Mouse (Mus musculus) embryonic facial prominence, embryonic 11.5 days (tissue): Measurements from ENCODE around the gene Zfp941. TPM values are rescaled to one million over a fixed set of nuclear protein-coding genes. Genes with fewer than 3 reads are reported as not detected.
A peak's percentile ranks its signal among the peaks of the same experiment; 100 is the strongest.

Experiments used
- ATAC-seq: fragments of 200-750 bp; cut with Nextera tagmentation; replicated peaks from 2 replicates; pipeline ENCODE4 v1.8.0; 2017; ENCODE audit warnings: low read depth; ENCODE audit not compliant: insufficient number of reproducible peaks, low FRiP score, low TSS enrichment
- DNase-seq: peaks from one replicate; pipeline ENCODE4 v3.0.0-alpha.2; 2015; ENCODE audit warnings: low spot score
- H3K27ac ChIP-seq: fragments of 300-500 bp; sonication (generic); replicated peaks from 2 replicates; pipeline ENCODE4 v1.5.1; 2014; ENCODE audit warnings: mild to moderate bottlenecking, low read depth, low read length, control low read depth
- H3K27me3 ChIP-seq: fragments of 300-500 bp; sonication (generic); 2 replicates; pipeline ENCODE4 v1.6.1; 2014; ENCODE audit warnings: mild to moderate bottlenecking, low read length, moderate library complexity, mixed read lengths; ENCODE audit not compliant: control insufficient read depth, insufficient read depth
- H3K36me3 ChIP-seq: fragments of 300-500 bp; sonication (generic); replicated peaks from 2 replicates; pipeline ENCODE4 v1.6.1; 2014; ENCODE audit warnings: low read depth, mild to moderate bottlenecking, low read length, moderate library complexity, mixed read lengths; ENCODE audit not compliant: control insufficient read depth, insufficient read depth
- H3K4me1 ChIP-seq: fragments of 300-500 bp; sonication (generic); 2 replicates; pipeline ENCODE4 v1.6.1; 2014; ENCODE audit warnings: low read length, mixed read lengths; ENCODE audit not compliant: control insufficient read depth, insufficient read depth
- H3K4me2 ChIP-seq: fragments of 300-500 bp; sonication (generic); 2 replicates; pipeline ENCODE4 v1.6.1; 2014; ENCODE audit warnings: low read depth, mild to moderate bottlenecking, control low read depth, low read length, moderate library complexity
- H3K4me3 ChIP-seq: fragments of 300-500 bp; sonication (generic); 2 replicates; pipeline ENCODE4 v1.5.1; 2014; ENCODE audit warnings: low read depth, low read length, control low read depth
- H3K9ac ChIP-seq: fragments of 300-500 bp; sonication (generic); replicated peaks from 2 replicates; pipeline ENCODE4 v1.6.1; 2014; ENCODE audit warnings: mild to moderate bottlenecking, control low read depth, low read length
- H3K9me3 ChIP-seq: fragments of 300-500 bp; sonication (generic); replicated peaks from 2 replicates; pipeline ENCODE4 v1.6.1; 2016; ENCODE audit warnings: mild to moderate bottlenecking, low read length, inconsistent platforms, mixed read lengths; ENCODE audit not compliant: control insufficient read depth
- WGBS: fragments of 180-500 bp; shearing (Covaris S2); extraction: QIAGEN DNeasy Blood & Tissue Kit; methylation state at CpG from one replicate; pipeline ENCODE4 v1.1.7; 2014; 5-methylcytosine and 5-hydroxymethylcytosine counted together
- polyA plus RNA-seq: library from polyadenylated mRNA; unstranded; fragments of >200 nt; fragmentation: Nextera tagmentation; extraction: Ambion mirVana; gene quantifications from 2 replicates; pipeline ENCODE4 v1.2.1, GENCODE M21; 2014

Gene Zfp941
- polyA plus RNA-seq, 1 experiment from 2014 or later, result 3.6 TPM

GRCm38 (mm10) chr7:140855860-140856784, 34.1 kb upstream of the Zfp941 start, which contains the start of gene Gm45785:
Gene Gm45785, minus strand, starts transcription at chr7:140856331.
- Histone ChIP-seq H3K9ac (peak within 1 kb of the TSS; percentile 87), H3K27me3 (no peaks in the 10 kb centered on the region), H3K9me3 (no peaks in the 10 kb centered on the region), H3K36me3 (peaks cover 13% of the 10 kb centered on the region), H3K4me2 (peak within 1 kb of the TSS; percentile 98), H3K4me1 (peaks cover 2% of the 10 kb centered on the region), H3K4me3 (peak within 1 kb of the TSS; percentile 74), H3K27ac (peak within 1 kb of the TSS; percentile 66)
- peak; percentile 93 for DNase-seq
- under 1% methylated on average over 51 of the region's 51 CpGs for WGBS
- ATAC-seq, result peak; percentile 73

DNA sequence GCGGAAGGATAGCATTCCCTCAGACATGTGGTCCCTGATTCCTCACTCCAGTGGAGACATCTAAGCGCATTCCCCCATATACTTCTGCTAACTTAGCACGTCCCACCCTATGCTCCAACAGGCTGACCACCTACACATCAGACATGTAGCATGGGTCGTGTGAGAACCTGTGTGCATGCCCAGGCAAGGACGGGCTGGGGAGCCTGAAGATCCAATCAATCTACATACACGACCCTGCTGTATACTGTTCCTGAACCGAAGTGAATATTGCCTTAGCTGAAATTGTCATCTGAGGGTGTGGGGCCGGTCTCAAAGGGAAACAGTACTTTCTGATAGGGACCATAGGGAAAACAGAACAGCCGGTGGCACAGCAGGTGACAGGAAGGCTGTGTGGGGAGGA, 33.2 kb upstream of the Zfp941 start:
- WGBS, result 75% methylated on average over 9 of the region's 9 CpGs
- no peak for DNase-seq
- Histone ChIP-seq H3K4me1 (peaks cover 2% of the 10 kb centered on the region), H3K4me3 (peak overlapping the region; percentile 74), H3K9ac (peak overlapping the region; percentile 87; the same call in 1 of the 2 replicates), H3K27ac (no peak overlapping the region), H3K36me3 (peaks cover 13% of the 10 kb centered on the region), H3K27me3 (no peaks in the 10 kb centered on the region), H3K4me2 (peak overlapping the region; percentile 98), H3K9me3 (no peaks in the 10 kb centered on the region)
- ATAC-seq, result no peak

GRCm38 (mm10) chr7:140854483-140854882, 32.5 kb upstream of the Zfp941 start:
- Histone ChIP-seq H3K27ac (no peak overlapping the region), H3K9ac (no peak overlapping the region), H3K4me3 (no peak overlapping the region), H3K27me3 (no peaks in the 10 kb centered on the region), H3K4me1 (peaks cover 2% of the 10 kb centered on the region), H3K4me2 (no peak overlapping the region), H3K36me3 (peaks cover 13% of the 10 kb centered on the region), H3K9me3 (no peaks in the 10 kb centered on the region)
- WGBS, result 92% methylated on average over 18 of the region's 18 CpGs
- no peak for ATAC-seq
- DNase-seq, result no peak

GRCm38 (mm10) chr7:140853386-140853785, 31.4 kb upstream of the Zfp941 start:
- no peak overlapping the region for H3K4me3 ChIP-seq
- DNase-seq (no peak), ATAC-seq (no peak)
- H3K36me3 ChIP-seq, result peaks cover 13% of the 10 kb centered on the region
- peaks cover 2% of the 10 kb centered on the region for H3K4me1 ChIP-seq
- no peak overlapping the region for H3K4me2 ChIP-seq
- no peak overlapping the region for H3K9ac ChIP-seq
- WGBS, result 88% methylated on average over 9 of the region's 9 CpGs
- H3K9me3 ChIP-seq, result no peaks in the 10 kb centered on the region
- H3K27ac ChIP-seq, result no peak overlapping the region
- H3K27me3 ChIP-seq, result no peaks in the 10 kb centered on the region

GRCm38 (mm10) chr7:140851916-140852315, 29.9 kb upstream of the Zfp941 start:
- Histone ChIP-seq H3K27ac (no peak overlapping the region), H3K4me2 (no peak overlapping the region), H3K27me3 (no peaks in the 10 kb centered on the region), H3K36me3 (peaks cover 13% of the 10 kb centered on the region), H3K9me3 (no peaks in the 10 kb centered on the region), H3K4me3 (no peak overlapping the region), H3K9ac (no peak overlapping the region), H3K4me1 (no peaks in the 10 kb centered on the region)
- DNase-seq (no peak), ATAC-seq (no peak)
- 95% methylated on average over 4 of the region's 4 CpGs for WGBS

- no peaks in the 10 kb centered on the region for H3K4me1 ChIP-seq
- no peaks in the 10 kb centered on the region for H3K27me3 ChIP-seq
- peaks cover 8% of the 10 kb centered on the region for H3K36me3 ChIP-seq
- H3K9me3 ChIP-seq, result no peaks in the 10 kb centered on the region
- 91% methylated on average over 10 of the region's 10 CpGs for WGBS
- H3K4me2 ChIP-seq, result no peak overlapping the region
- no peak overlapping the region for H3K27ac ChIP-seq
- ATAC-seq (no peak), DNase-seq (no peak)
- no peak overlapping the region for H3K4me3 ChIP-seq
- no peak overlapping the region for H3K9ac ChIP-seq
Observed at GRCm38 (mm10) chr7:140848591-140848990, 26.6 kb upstream of the Zfp941 start.

GRCm38 (mm10) chr7:140847755-140848580, 26.0 kb upstream of the Zfp941 start, which contains the start of gene Odf3:
Gene Odf3, plus strand, starts transcription at chr7:140847805.
- Histone ChIP-seq H3K4me2 (no peak within 1 kb of the TSS), H3K9me3 (no peaks in the 10 kb centered on the region), H3K27ac (no peak within 1 kb of the TSS), H3K4me1 (no peaks in the 10 kb centered on the region), H3K27me3 (no peaks in the 10 kb centered on the region), H3K9ac (no peak within 1 kb of the TSS), H3K4me3 (no peak within 1 kb of the TSS), H3K36me3 (peaks cover 3% of the 10 kb centered on the region)
- ATAC-seq (no peak), DNase-seq (no peak)
- 70% methylated on average over 11 of the region's 11 CpGs for WGBS
